Mouse (Mus musculus) lung, postnatal 4 days (tissue): Measurements from ENCODE around the gene Hexim2.
A peak's percentile ranks its signal among the peaks of the same experiment; 100 is the strongest.

ENCODE experiments used
- DNase-seq, 2 experiments: peaks; one replicate each; pipeline ENCODE4 v3.0.0; 2021

The Hexim2 gene

DNA sequence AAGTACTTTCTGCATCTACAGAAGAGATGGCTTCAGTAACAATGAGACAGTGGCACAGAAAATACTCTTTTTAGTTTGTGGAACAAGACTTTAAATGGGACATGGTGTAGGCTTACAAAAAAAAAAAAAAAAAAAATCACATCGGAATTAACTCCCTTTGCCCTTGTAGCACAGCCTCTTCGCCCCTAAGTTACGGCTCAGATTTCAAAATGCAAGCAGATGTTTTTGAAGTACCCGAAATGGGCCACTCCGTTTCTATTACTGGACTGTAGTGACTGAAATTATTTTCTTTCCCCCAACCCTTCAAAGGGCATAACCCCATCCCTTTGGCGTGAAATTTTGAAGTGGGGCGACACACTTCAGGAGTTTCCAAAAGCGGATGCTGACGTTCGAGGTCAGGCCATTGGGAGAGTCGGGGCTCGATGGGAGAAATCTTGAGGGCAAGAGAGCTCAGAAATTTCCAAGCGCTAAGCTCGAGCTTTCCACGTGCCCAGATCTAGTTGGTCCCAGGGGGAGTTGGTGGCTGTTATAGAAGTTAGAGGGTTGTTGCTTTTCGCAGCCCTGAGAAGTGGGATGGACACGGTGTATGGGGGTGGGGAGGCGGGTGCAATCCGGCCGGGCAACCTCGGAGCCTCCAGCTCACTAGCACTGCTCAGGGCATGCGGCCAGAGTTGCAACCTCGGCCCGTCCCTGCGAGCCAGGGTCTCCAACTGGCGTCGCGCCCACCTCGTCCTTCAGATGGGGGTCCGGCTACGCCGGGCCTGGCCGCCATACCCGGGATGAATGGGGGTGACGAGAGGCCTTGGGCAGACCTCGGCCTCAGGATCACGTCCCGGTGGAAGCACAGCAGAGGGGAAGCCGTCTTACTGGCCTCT, at the start of gene Hexim2:
Gene Hexim2, plus strand, starts transcription at position 729 of the 875 bp plus-strand sequence.
- DNase-seq: peak; percentile 72 to 76

GRCm38 (mm10) chr11:103093306-103093705, 38.9 kb upstream of the Hexim2 start:
- DNase-seq: no peak

GRCm38 (mm10) chr11:103093862-103094833, 38.1 kb upstream of the Hexim2 start:
- DNase-seq: peak in 1 of 2 experiments; percentile 45

DNA sequence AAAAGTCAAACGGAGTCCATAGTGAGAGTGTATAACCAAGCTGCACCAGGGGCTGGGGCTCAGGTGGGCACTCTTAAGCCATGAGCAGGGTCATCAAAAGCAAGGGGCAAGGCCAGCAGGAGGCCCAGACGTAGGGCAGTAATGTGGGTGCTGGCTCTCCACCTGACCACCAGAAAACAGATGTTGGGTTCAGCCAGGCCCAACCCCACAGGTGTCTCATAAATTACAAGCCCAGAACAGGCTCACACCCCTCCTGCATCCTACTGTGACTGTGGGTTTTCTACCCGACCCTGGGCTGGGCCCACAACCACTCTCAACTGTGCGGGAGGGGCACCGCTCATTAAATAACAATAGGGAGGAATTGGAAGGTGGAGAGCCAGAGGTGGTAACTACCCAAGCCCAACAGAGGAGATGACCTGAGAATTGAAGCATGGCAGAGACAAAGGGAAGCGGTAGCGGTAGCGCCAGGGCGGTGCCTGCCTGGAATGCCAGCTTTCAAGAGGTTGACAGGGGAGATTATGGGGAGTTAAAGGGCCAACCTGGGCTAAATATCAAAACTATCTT, 37.0 kb upstream of the Hexim2 start:
- peak in 1 of 2 experiments; percentile 22 for DNase-seq

- no peak for DNase-seq
Measured at GRCm38 (mm10) chr11:103095801-103096200, 36.4 kb upstream of the Hexim2 start.

GRCm38 (mm10) chr11:103096979-103097894, 35.0 kb upstream of the Hexim2 start:
- DNase-seq: peak in 1 of 2 experiments; percentile 66

- peak in 1 of 2 experiments; percentile 29 for DNase-seq
Measured at GRCm38 (mm10) chr11:103098531-103099190, 33.6 kb upstream of the Hexim2 start.

DNA sequence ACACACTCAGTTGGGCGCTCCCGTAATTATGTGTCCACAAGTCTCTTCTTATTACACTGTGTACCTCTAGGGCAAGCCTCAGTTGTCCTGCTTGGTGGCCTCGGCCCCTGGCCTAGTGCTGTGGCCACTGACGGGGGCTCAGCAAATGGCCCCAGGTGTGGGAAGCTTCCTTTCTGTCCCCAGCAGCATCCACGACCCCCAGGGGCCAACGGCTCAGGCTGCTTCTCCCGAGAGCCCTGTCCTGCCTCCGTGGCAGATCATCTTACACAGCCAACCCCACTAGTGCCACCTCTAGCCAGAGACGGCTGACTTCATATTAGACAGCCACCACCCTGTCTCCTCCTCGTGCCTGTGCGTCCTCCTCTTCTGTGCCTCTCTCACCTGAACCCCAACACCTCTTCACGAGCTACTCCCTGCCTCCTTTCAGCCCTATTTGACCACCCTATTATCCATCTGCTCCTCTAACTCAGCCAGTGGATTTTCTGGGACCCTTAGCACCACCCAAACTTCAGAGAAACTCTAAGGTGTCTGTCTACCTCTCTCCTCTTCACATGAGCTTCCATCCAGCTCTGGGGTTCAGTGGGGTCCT, 32.8 kb upstream of the Hexim2 start:
- DNase-seq: peak in 1 of 2 experiments; percentile 25

GRCm38 (mm10) chr11:103100361-103100760, 31.9 kb upstream of the Hexim2 start:
- peak in 1 of 2 experiments; percentile 21 for DNase-seq

DNA sequence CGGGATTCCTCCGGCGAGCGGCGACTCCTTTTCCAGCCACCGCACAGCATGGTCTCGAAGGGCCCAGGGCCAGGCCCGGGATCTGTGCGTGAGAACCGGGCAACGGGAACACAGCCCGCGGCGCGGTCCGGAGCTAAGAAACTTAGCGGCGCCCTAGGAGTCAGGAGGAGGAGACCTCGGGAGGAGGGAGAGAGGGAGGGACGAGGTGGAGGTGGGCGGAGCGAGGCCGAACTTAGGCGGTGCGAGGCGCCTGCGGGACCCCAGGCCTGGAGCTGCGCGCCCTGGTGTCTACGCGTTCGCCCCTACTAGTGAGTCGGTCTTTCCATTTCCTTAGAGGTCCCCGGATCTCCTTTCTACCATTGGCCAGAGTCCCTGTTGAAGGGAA, 30.8 kb upstream of the Hexim2 start, which contains the start of the genes Plcd3 and Acbd4:
Gene Plcd3, minus strand, starts transcription at position 178 of the 385 bp plus-strand sequence.
Gene Acbd4, plus strand, starts transcription at position 202 of the 385 bp plus-strand sequence.
- DNase-seq: peak; percentile 85 to 87

DNA sequence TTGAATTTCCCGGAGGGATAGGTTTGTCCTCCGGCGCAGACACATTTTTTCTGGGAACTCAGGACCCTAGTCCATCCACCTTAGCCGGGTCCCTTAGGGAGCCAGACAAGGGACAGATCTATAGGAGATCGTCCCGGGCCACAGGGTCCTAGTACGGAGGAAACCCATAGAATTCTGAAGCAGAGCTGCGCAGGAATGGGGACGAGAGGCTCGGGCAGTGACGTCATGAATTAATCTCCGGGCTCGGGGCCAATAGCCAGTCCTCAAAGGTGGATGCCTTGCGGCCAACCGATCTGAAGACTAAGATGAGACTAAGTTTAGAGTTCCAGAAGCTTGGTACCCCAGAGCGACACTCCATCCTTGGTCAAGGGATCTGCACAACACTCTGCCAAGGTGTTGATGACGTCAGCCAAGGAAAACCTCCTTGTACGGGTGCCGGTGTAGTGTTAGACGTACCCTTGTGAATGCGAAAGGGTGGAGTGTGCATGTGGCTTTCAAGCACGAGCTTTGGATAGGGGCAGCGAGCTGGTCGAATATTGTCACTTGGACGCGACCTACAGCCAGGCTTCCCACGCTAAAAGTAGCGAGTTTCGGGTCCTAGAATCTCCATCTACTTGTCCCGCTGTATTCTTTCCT, 30.2 kb upstream of the Hexim2 start:
- DNase-seq: peak; percentile 78 to 81

DNA sequence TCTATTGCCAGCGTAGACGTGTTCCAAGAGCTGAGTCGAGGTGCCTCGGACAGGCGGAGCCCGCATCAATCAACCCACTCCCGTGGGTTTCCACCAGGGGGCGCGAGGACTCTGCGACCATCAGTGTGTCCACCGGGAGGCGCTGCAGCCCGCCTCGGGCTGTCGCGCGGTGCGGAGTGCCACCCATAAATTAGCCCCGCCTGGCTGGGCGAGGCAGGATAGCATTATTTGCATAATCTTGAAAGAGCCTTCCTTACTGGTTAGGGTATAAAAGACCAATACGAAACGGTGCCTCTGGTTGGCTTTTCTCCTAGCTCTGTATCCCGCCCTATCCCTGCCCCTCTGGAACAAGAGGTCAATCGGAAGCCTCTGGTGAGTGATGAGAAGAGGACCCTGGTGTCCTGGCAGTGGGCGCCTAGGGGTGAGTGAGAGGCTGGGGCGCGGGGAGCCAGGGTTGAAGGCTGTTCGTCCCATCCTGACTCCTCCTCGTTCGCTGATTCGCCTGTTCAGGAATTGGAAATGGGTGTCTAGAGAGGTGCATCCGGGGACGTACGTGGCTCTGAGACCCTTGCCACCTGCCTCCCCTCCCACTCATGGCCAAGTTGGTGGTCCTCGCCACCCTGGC, 29.4 kb upstream of the Hexim2 start:
- peak; percentile 97 to 99 for DNase-seq

DNA sequence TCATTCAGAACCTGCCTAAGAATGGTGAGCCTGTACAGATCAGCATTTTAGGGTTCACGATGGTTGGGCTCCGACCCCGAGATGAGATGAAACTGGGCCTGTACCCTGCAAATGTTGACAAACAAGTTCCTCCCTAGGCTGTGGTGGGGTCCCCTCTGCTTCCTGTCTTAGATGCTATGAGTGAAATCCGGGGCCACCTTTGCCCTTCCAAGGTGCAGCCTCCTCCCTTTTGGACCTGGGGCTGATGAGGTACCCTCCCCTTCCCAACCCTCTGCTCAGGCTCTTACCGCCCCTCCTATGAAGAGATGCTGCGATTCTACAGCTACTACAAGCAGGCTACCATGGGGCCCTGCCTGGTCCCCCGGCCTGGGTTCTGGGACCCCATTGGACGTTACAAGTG, 28.6 kb upstream of the Hexim2 start:
- DNase-seq: peak in 1 of 2 experiments; percentile 22

DNA sequence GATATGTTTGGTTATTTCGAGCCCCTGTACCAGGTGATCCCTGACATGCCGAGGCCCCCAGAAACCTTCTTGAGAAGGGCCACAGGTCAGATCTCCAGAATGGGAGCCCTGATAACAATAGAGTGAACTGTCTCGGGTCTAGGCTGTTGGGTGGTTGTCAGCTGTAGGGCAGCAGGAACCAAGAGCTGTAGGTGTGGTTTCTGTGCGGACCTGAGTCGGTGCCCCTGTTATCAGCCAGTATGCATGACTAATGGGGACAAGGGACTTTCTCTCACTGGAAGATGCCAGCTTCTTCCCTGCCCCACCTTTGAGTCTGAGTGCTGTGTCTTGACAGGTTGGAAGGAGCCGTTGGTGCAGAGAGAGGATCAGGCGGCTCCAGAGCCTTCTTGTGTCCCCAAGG, 27.8 kb upstream of the Hexim2 start:
- DNase-seq: no peak

- DNase-seq: no peak
Measured at GRCm38 (mm10) chr11:103105180-103105725, 27.0 kb upstream of the Hexim2 start.

GRCm38 (mm10) chr11:103105810-103106209, 26.4 kb upstream of the Hexim2 start:
- no peak for DNase-seq

- DNase-seq: no peak
Measured at GRCm38 (mm10) chr11:103106386-103106785, 25.8 kb upstream of the Hexim2 start.

DNA sequence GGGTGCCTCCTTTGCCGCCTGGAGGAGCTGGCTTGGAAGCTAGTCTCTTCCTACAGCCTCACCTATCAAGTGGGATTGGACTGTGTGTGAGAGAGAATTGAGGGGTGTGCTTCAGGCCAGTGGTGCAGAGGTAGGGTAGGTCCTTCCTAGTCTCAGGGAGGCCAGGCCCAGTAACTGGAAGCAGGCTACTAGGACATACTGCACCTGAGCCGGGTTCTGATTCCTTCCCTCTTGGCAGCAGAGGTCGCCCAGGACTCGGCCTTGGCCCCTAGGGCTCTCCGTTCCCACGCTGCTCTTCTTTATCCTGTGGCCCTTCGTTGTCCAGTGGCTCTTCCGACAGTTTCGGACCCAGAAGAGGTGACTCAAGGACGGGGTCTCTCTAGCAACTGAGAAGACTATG, 20.9 kb upstream of the Hexim2 start:
- peak in 1 of 2 experiments; percentile 21 for DNase-seq

DNA sequence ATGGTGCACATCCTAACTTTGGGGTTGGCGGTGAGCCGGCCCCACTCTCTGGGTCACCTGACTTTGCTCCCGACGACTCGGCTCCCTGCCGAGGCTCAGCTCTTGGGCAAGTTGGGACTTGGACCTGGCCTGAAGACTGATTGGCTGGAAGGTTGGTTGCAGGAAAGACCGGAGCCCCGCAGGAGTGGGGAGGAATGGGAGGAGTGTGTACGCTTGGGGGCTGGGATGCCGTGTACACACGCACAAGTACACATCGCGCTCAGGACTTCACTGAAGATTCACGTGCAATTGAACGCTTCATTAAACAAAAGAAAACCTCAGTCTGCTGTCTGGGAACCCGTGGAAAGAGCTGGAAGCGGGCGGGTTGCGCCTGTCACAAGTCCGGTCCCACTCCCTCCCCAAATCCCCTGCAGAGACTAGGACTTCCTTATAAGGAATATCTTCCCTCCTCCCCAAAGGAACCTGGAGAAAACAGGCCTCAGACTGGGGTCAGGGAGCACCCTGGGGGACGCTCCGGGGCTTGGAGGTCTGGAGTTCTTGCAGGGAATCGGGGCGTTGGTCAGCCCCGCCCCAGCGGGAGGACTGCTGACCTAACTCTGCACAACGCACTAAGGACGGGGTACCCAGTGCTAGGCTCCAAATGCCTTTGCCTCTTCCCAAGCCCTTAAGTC, 20.2 kb upstream of the Hexim2 start:
- DNase-seq: peak; percentile 77 to 89
